In the genomic region with DNA sequence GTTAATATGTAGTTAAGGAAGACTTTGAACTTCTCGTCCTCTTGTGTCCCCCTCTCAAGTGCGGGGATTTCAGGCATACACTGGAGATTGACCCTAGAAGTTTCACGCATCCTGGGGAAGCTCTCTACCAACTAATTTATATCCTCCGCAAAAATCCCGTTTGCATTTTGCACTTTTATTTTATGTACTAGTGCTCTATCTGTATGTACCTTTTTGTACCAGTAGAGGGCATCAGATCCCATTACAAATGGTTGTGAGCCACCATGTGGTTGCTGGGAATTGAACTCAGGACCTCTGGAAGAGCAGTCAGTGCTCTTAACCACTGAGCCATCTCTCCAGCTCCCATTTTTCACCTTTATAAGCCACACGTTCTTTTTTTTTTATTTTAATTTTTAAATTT, we compare ENCODE assay signal across 11 mouse cellular contexts. TPM values are rescaled to one million over a fixed set of nuclear protein-coding genes. Genes with fewer than 3 reads are reported as not detected.
DNase-seq lines count a peak whose midpoint lies in the region; ATAC-seq and TF ChIP-seq lines count a peak whose summit lies in the region.
"Not testable (repeated sequence)": the region's sequence is repeated elsewhere in the genome, so short reads cannot be mapped to it uniquely, and the experiment has no call there.
"Had no signal": no experiment of that assay in that cellular context is flagged by ENCODE, and none has a peak within 500 bp of the region (broad histone marks: within the 10 kb centered on the region; RNA-seq: fewer than 3 reads in every experiment).

No protein-coding gene starts in this region.

- H3K9me3 ChIP-seq in MEL (replicated peaks; ENCODE audit: insufficient read depth, low read length); kidney, postnatal 0 days (replicated peaks; ENCODE audit: low read length); liver, embryonic 14.5 days (ENCODE audit: control insufficient read depth, low read length); lung, postnatal 0 days (ENCODE audit: low read length): not testable (repeated sequence)

- not testable (repeated sequence) for H3K4me2 ChIP-seq in kidney, postnatal 0 days (ENCODE audit: low read length); liver, embryonic 14.5 days (ENCODE audit: low read depth); lung, postnatal 0 days (replicated peaks; ENCODE audit: low read depth, low read length)

- H3K4me3 ChIP-seq in MEL (ENCODE audit: control insufficient read depth in 1 of 2, insufficient read depth in 1 of 2, low read depth in 2 of 2, low read length in 2 of 2); gastrocnemius, adult 2 months; kidney, postnatal 0 days (replicated peaks; ENCODE audit: low read depth, low read length); liver, embryonic 14.5 days (ENCODE audit: insufficient read depth in 1 of 2, low read depth in 2 of 2, low read length in 2 of 2); lung, postnatal 0 days (ENCODE audit: low read depth, low read length): not testable (repeated sequence)

- TF ChIP-seq CTCF in MEL (IDR thresholded peaks at IDR 0.05 in 2 of 3, conservative IDR thresholded peaks at IDR 0.05 in 1 of 3; ENCODE audit: control insufficient read depth in 1 of 3, insufficient read depth in 1 of 3, low read depth in 2 of 3, low read length in 3 of 3, poor library complexity in 1 of 3, severe bottlenecking in 1 of 3), result peak in 2 of 3 experiments; percentile 61 to 62; a peak in 4 of 6 replicates
- peak; percentile 13; the same call in 1 of the 2 replicates for TF ChIP-seq CTCF in gastrocnemius, adult 2 months (IDR thresholded peaks at IDR 0.05)
- peak; percentile 34 for TF ChIP-seq CTCF in kidney, postnatal 0 days (IDR thresholded peaks at IDR 0.05; ENCODE audit: low read depth)
- TF ChIP-seq CTCF in liver, embryonic 14.5 days (IDR thresholded peaks at IDR 0.05; ENCODE audit: low read depth), result peak; percentile 19; the same call in 1 of the 2 replicates
- peak; percentile 24; the same call in 1 of the 2 replicates for TF ChIP-seq CTCF in lung, postnatal 0 days (IDR thresholded peaks at IDR 0.05)

- H3K27ac ChIP-seq in MEL (ENCODE audit: control insufficient read depth, low read depth, low read length); gastrocnemius, adult 2 months; kidney, postnatal 0 days; liver, embryonic 14.5 days; lung, postnatal 0 days (ENCODE audit: low read length): not testable (repeated sequence)

- H3K27me3 ChIP-seq in MEL (ENCODE audit: control insufficient read depth in 1 of 2, insufficient read depth in 2 of 2, low read length in 2 of 2); kidney, postnatal 0 days (ENCODE audit: insufficient read depth, low read length); liver, embryonic 14.5 days (ENCODE audit: control insufficient read depth, insufficient read depth, low read length); lung, postnatal 0 days (replicated peaks; ENCODE audit: insufficient read depth, low read length): not testable (repeated sequence)

- ATAC-seq in kidney, postnatal 0 days (replicated peaks; ENCODE audit: low FRiP score, low read depth); liver, embryonic 14.5 days (ENCODE audit: insufficient read depth); lung, postnatal 0 days: not testable (repeated sequence)

- not testable (repeated sequence) for H3K4me1 ChIP-seq in MEL (ENCODE audit: control insufficient read depth in 1 of 2, insufficient read depth in 2 of 2, low read length in 2 of 2); kidney, postnatal 0 days (replicated peaks; ENCODE audit: insufficient read depth, low read length); lung, postnatal 0 days (ENCODE audit: insufficient read depth, low read depth, low read length)
- H3K4me1 ChIP-seq in liver, embryonic 14.5 days (replicated peaks; ENCODE audit: control insufficient read depth in 2 of 2, insufficient read depth in 2 of 2, low read length in 1 of 2), result peaks cover 3 to 15% of the 10 kb centered on the region in 2 experiments; a peak in 3 of 4 replicates

- WGBS in kidney, postnatal 0 days, result 88% methylated on average over 6 of the region's 6 CpGs
- WGBS in liver, embryonic 14.5 days (ENCODE audit: insufficient replicate concordance), result 78% methylated on average over 6 of the region's 6 CpGs
- WGBS in lung, postnatal 0 days, result 91% methylated on average over 6 of the region's 6 CpGs

- TF ChIP-seq POLR2A in MEL (IDR thresholded peaks at IDR 0.05; ENCODE audit: control insufficient read depth in 1 of 2, insufficient read depth in 1 of 2, low read depth in 1 of 2, low read length in 2 of 2, poor library complexity in 1 of 2), result not testable (repeated sequence)

- not testable (repeated sequence) for TF ChIP-seq EP300 in MEL (IDR thresholded peaks at IDR 0.05; ENCODE audit: low read depth in 1 of 2, low read length in 2 of 2); liver, embryonic 14.5 days (IDR thresholded peaks at IDR 0.05; ENCODE audit: low read depth); lung, postnatal 0 days (IDR thresholded peaks at IDR 0.05)

- peak; percentile 58 for DNase-seq in MEL (ENCODE audit: low read depth, low spot score)
- DNase-seq in gastrocnemius, adult 2 months; kidney, postnatal 0 days (ENCODE audit: low spot score); liver, embryonic 14.5 days (ENCODE audit: low read depth in 3 of 3, low spot score in 3 of 3); lung, postnatal 0 days (ENCODE audit: low spot score): not testable (repeated sequence)

- H3K9ac ChIP-seq in MEL (ENCODE audit: control insufficient read depth, low read depth, low read length, poor library complexity, severe bottlenecking); kidney, postnatal 0 days (ENCODE audit: low read depth, low read length); liver, embryonic 14.5 days (replicated peaks); lung, postnatal 0 days (replicated peaks; ENCODE audit: low read depth): not testable (repeated sequence)

- intact Hi-C loops in gastrocnemius, adult 2 months (cut with DNase I), result not testable (repeated sequence)

- TF ChIP-seq RAD21 in MEL (IDR thresholded peaks at IDR 0.05; ENCODE audit: low read depth, low read length), result peak; percentile 33

- peaks cover 13% of the 10 kb centered on the region for H3K79me2 ChIP-seq in MEL (ENCODE audit: control insufficient read depth, insufficient read depth, low read length, poor library complexity)

- peaks cover under 1 to 21% of the 10 kb centered on the region in 2 experiments for H3K36me3 ChIP-seq in MEL (ENCODE audit: control insufficient read depth in 1 of 2, insufficient read depth in 2 of 2, low read length in 2 of 2)
- H3K36me3 ChIP-seq in kidney, postnatal 0 days (ENCODE audit: insufficient read depth, low read length); liver, embryonic 14.5 days (replicated peaks; ENCODE audit: control insufficient read depth, insufficient read depth, low read depth); lung, postnatal 0 days (ENCODE audit: insufficient read depth, low read length): not testable (repeated sequence)

RNA-seq across cellular contexts. Expression of a gene that starts 4.7 kb away (rescaled TPM):
- 20.0 and 31.0 TPM in 2 replicates for total RNA-seq in MEL (2012; rRNA removed)
- 10 to 100 TPM in 1 of 2 experiments, not detected in 1; 44.8 TPM for polyA plus RNA-seq in MEL (2012; ENCODE audit: insufficient read depth in 1 of 2, insufficient read length in 2 of 2, low read depth in 1 of 2, low replicate concordance in 2 of 2, missing spikeins in 1 of 2)
- under 1 TPM in 1 of 2 experiments, not detected in 1; 0.14 TPM for total RNA-seq in gastrocnemius, adult 2 months (2021)
- polyA plus RNA-seq in kidney, postnatal 0 days (2015; fragmentation: Nextera tagmentation; extraction: Ambion mirVana), result 0.28 and 0.34 TPM in 2 replicates
- 34.4 and 36.4 TPM in 2 replicates for polyA plus RNA-seq in liver, embryonic 14.5 days (2012; rRNA removed)
- polyA plus RNA-seq in liver, embryonic 14.5 days (2014; fragmentation: Nextera tagmentation; extraction: Ambion mirVana), result 21.9 and 25.5 TPM in 2 replicates
- polyA plus RNA-seq in lung, postnatal 0 days (2015; fragmentation: Nextera tagmentation; extraction: Ambion mirVana), result 0.08 and 0.16 TPM in 2 replicates
- total RNA-seq: heart, postnatal 36 days had no signal
- polyA plus RNA-seq: embryonic facial prominence, embryonic 11.5 days; forebrain, embryonic 16.5 days; hindbrain, embryonic 13.5 days; hindbrain, embryonic 16.5 days had no signal

RNA-seq across cellular contexts. Expression of a gene that starts 10.8 kb away (rescaled TPM):
- 0.65 and 1.1 TPM in 2 replicates for total RNA-seq in MEL (2012; rRNA removed)
- 1 to 10 TPM in 1 of 2 experiments, not detected in 1; 1.8 TPM for polyA plus RNA-seq in MEL (2012; ENCODE audit: insufficient read depth in 1 of 2, insufficient read length in 2 of 2, low read depth in 1 of 2, low replicate concordance in 2 of 2, missing spikeins in 1 of 2)
- total RNA-seq in gastrocnemius, adult 2 months (2021), result 10 to 100 TPM; 34.3 to 87.7 TPM
- 20.5 and 28.3 TPM in 2 replicates for polyA plus RNA-seq in kidney, postnatal 0 days (2015; fragmentation: Nextera tagmentation; extraction: Ambion mirVana)
- 0.66 and 0.90 TPM in 2 replicates for polyA plus RNA-seq in liver, embryonic 14.5 days (2012; rRNA removed)
- 0.95 and 1.6 TPM in 2 replicates for polyA plus RNA-seq in liver, embryonic 14.5 days (2014; fragmentation: Nextera tagmentation; extraction: Ambion mirVana)
- polyA plus RNA-seq in lung, postnatal 0 days (2015; fragmentation: Nextera tagmentation; extraction: Ambion mirVana), result 109 and 123 TPM in 2 replicates
- polyA plus RNA-seq: embryonic facial prominence, embryonic 11.5 days; hindbrain, embryonic 10.5 days had no signal

RNA-seq across cellular contexts. Expression of a gene that starts 19.0 kb away (rescaled TPM):
- total RNA-seq in MEL (2012; rRNA removed), result 26.5 and 29.3 TPM in 2 replicates
- 10 to 100 TPM in 1 of 2 experiments, not detected in 1; 35.4 TPM for polyA plus RNA-seq in MEL (2012; ENCODE audit: insufficient read depth in 1 of 2, insufficient read length in 2 of 2, low read depth in 1 of 2, low replicate concordance in 2 of 2, missing spikeins in 1 of 2)
- 1 to 10 TPM; 4.4 to 5.8 TPM for total RNA-seq in gastrocnemius, adult 2 months (2021)
- 14.3 and 16.6 TPM in 2 replicates for polyA plus RNA-seq in kidney, postnatal 0 days (2015; fragmentation: Nextera tagmentation; extraction: Ambion mirVana)
- 11.9 and 12.5 TPM in 2 replicates for polyA plus RNA-seq in liver, embryonic 14.5 days (2012; rRNA removed)
- 8.8 and 9.1 TPM in 2 replicates for polyA plus RNA-seq in liver, embryonic 14.5 days (2014; fragmentation: Nextera tagmentation; extraction: Ambion mirVana)
- polyA plus RNA-seq in lung, postnatal 0 days (2015; fragmentation: Nextera tagmentation; extraction: Ambion mirVana), result 20.4 and 22.2 TPM in 2 replicates

RNA-seq across cellular contexts. Expression of a gene that starts 48.0 kb away (rescaled TPM):
- total RNA-seq in MEL (2012; rRNA removed), result 39.9 and 40.5 TPM in 2 replicates
- 10 to 100 TPM in 1 of 2 experiments, not detected in 1; 50.1 TPM for polyA plus RNA-seq in MEL (2012; ENCODE audit: insufficient read depth in 1 of 2, insufficient read length in 2 of 2, low read depth in 1 of 2, low replicate concordance in 2 of 2, missing spikeins in 1 of 2)
- 10 to 100 TPM; 26.8 to 29.6 TPM for total RNA-seq in gastrocnemius, adult 2 months (2021)
- polyA plus RNA-seq in kidney, postnatal 0 days (2015; fragmentation: Nextera tagmentation; extraction: Ambion mirVana), result 45.4 and 49.0 TPM in 2 replicates
- polyA plus RNA-seq in liver, embryonic 14.5 days (2012; rRNA removed), result 10.2 and 14.9 TPM in 2 replicates
- polyA plus RNA-seq in liver, embryonic 14.5 days (2014; fragmentation: Nextera tagmentation; extraction: Ambion mirVana), result 11.7 and 12.0 TPM in 2 replicates
- polyA plus RNA-seq in lung, postnatal 0 days (2015; fragmentation: Nextera tagmentation; extraction: Ambion mirVana), result 31.9 and 33.9 TPM in 2 replicates

RNA-seq across cellular contexts. Expression of a gene that starts 49.5 kb away (rescaled TPM):
- total RNA-seq in MEL (2012; rRNA removed), result 4.1 and 5.3 TPM in 2 replicates
- 10 to 100 TPM in 1 of 2 experiments, not detected in 1; 10.5 TPM for polyA plus RNA-seq in MEL (2012; ENCODE audit: insufficient read depth in 1 of 2, insufficient read length in 2 of 2, low read depth in 1 of 2, low replicate concordance in 2 of 2, missing spikeins in 1 of 2)
- total RNA-seq in gastrocnemius, adult 2 months (2021), result 1 to 10 TPM; 5.8 to 8.8 TPM
- 142 TPM in 2 replicates for polyA plus RNA-seq in kidney, postnatal 0 days (2015; fragmentation: Nextera tagmentation; extraction: Ambion mirVana)
- polyA plus RNA-seq in liver, embryonic 14.5 days (2012; rRNA removed), result 14.9 and 17.9 TPM in 2 replicates
- 22.6 and 24.0 TPM in 2 replicates for polyA plus RNA-seq in liver, embryonic 14.5 days (2014; fragmentation: Nextera tagmentation; extraction: Ambion mirVana)
- 71.0 and 76.9 TPM in 2 replicates for polyA plus RNA-seq in lung, postnatal 0 days (2015; fragmentation: Nextera tagmentation; extraction: Ambion mirVana)

Comparison
In these comparisons a context has a peak if more than half of its experiments do, and no peak if none do; other contexts are left out.
1. RNA of a gene that starts 4.7 kb away (polyA plus RNA-seq): 44.8 TPM in MEL and 21.9 to 36.4 TPM in liver, embryonic 14.5 days; 0.28 to 0.34 TPM in kidney, postnatal 0 days and 0.08 to 0.16 TPM in lung, postnatal 0 days; every median in the first group is over 10 times any median in the second.
2. Peak in every context shown above with its lines, with median percentiles within 50 percentile points of each other: CTCF ChIP-seq.